Mouse (Mus musculus): Measurements from ENCODE around the gene Cyb5d1. TPM values are rescaled to one million over a fixed set of nuclear protein-coding genes. Genes with fewer than 3 reads are reported as not detected.

The Cyb5d1 gene
- total and polyA plus RNA-seq, 3 experiments: 19.9 to 32.1 (median 27.9) TPM

GRCm38 (mm10) chr11:69390400-69391034 is 4.9 kb downstream of the Cyb5d1 start:
- DNase-seq: peak; percentile 44 to 46
- 55% methylated on average over 10 of the region's 10 CpGs for WGBS
- Histone ChIP-seq H3K4me1 (ENCODE audit: control insufficient read depth, insufficient read depth, low read length) (no peaks in the 10 kb centered on the region; the same call in 1 of the 2 replicates), H3K79me2 (replicated peaks; ENCODE audit: control insufficient read depth, insufficient read depth, low read length) (no peaks in the 10 kb centered on the region), H3K27ac (no peak overlapping the region), H3K36me3 (ENCODE audit: control insufficient read depth, insufficient read depth, low read length) (peaks cover 2% of the 10 kb centered on the region; the same call in 1 of the 2 replicates), H3K27me3 (ENCODE audit: control insufficient read depth, insufficient read depth, low read length) (no peaks in the 10 kb centered on the region), H3K4me3 (no peak overlapping the region), H3K9ac (ENCODE audit: low read depth, low read length) (no peak overlapping the region)
- TF ChIP-seq CTCF (IDR thresholded peaks at IDR 0.05) (peak; percentile 82), EP300 (IDR thresholded peaks at IDR 0.05; ENCODE audit: insufficient read depth, low read depth, low read length) (0 out of 2 replicates have a peak, but pooled peaks have one; percentile 11), POLR2A (IDR thresholded peaks at IDR 0.05; ENCODE audit: insufficient read depth, low read depth, low read length) (no peak)
- intact Hi-C loops (cut with DNase I): loop anchor here (1.0 kb wide), 2 partner anchors 121 to 132 kb away; no protein-coding TSS in a partner anchor

GRCm38 (mm10) chr11:69389531-69390399 is 5.7 kb downstream of the Cyb5d1 start:
- 61% methylated on average over 14 of the region's 14 CpGs for WGBS
- no peaks in the 10 kb centered on the region; the same call in 1 of the 2 replicates for H3K4me1 ChIP-seq (ENCODE audit: control insufficient read depth, insufficient read depth, low read length)
- H3K27ac ChIP-seq: no peak overlapping the region
- H3K4me3 ChIP-seq: no peak overlapping the region
- TF ChIP-seq EP300 (IDR thresholded peaks at IDR 0.05; ENCODE audit: insufficient read depth, low read depth, low read length): no peak
- TF ChIP-seq CTCF (IDR thresholded peaks at IDR 0.05): no peak
- no peak for TF ChIP-seq POLR2A (IDR thresholded peaks at IDR 0.05; ENCODE audit: insufficient read depth, low read depth, low read length)
- H3K36me3 ChIP-seq (ENCODE audit: control insufficient read depth, insufficient read depth, low read length): peaks cover 2% of the 10 kb centered on the region; the same call in 1 of the 2 replicates
- intact Hi-C loops (cut with DNase I): loop anchor here (1.0 to 5.0 kb wide), 3 partner anchors 67 to 131 kb away; partner anchors contain the start of genes Cntrob and Trappc1
- H3K9ac ChIP-seq (ENCODE audit: low read depth, low read length): no peak overlapping the region
- no peaks in the 10 kb centered on the region for H3K27me3 ChIP-seq (ENCODE audit: control insufficient read depth, insufficient read depth, low read length)
- peak; percentile 45 to 49 for DNase-seq
- no peaks in the 10 kb centered on the region for H3K79me2 ChIP-seq (replicated peaks; ENCODE audit: control insufficient read depth, insufficient read depth, low read length)

DNA sequence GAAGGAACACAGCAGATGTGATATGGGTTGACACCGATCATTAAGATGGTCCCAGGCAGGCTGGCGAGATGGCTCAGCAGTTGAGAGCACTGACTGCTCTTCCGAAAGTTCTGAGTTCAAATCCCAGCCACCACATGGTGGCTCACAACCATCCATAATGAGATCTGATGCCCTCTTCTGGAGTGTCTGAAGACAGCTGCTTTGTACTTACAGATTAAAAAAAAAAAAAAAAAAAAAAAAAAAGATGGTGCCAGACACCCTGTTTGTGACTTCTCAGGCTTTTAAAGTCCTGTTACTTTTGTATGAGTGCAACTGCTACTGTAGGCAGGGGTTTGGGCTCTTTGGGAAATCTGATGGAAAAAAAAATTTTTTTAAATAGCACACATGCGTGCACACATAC is 6.8 kb downstream of the Cyb5d1 start:
- TF ChIP-seq CTCF (IDR thresholded peaks at IDR 0.05) (peak; percentile 29; the same call in 1 of the 2 replicates), EP300 (IDR thresholded peaks at IDR 0.05; ENCODE audit: insufficient read depth, low read depth, low read length) (no peak)
- Histone ChIP-seq H3K4me1 (ENCODE audit: control insufficient read depth, insufficient read depth, low read length) (no peaks in the 10 kb centered on the region; the same call in 1 of the 2 replicates), H3K79me2 (replicated peaks; ENCODE audit: control insufficient read depth, insufficient read depth, low read length) (no peaks in the 10 kb centered on the region), H3K27ac (no peak overlapping the region), H3K9ac (ENCODE audit: low read depth, low read length) (no peak overlapping the region), H3K27me3 (ENCODE audit: control insufficient read depth, insufficient read depth, low read length) (no peaks in the 10 kb centered on the region), H3K36me3 (ENCODE audit: control insufficient read depth, insufficient read depth, low read length) (no peaks in the 10 kb centered on the region), H3K4me3 (no peak overlapping the region)
- intact Hi-C loops (cut with DNase I): loop anchor here (5.0 kb wide), 1 partner anchor 66 kb away; the partner anchor contains the start of genes Cntrob and Trappc1
- DNase-seq: no peak
- over 99% methylated on average over 4 of the region's 4 CpGs for WGBS

- intact Hi-C loops (cut with DNase I): loop anchor here (5.0 kb wide), 1 partner anchor 64 kb away; the partner anchor contains the start of genes Cntrob and Trappc1
- 71% methylated on average over 7 of the region's 7 CpGs for WGBS
- Histone ChIP-seq H3K4me3 (no peak overlapping the region), H3K79me2 (replicated peaks; ENCODE audit: control insufficient read depth, insufficient read depth, low read length) (no peaks in the 10 kb centered on the region), H3K36me3 (ENCODE audit: control insufficient read depth, insufficient read depth, low read length) (no peaks in the 10 kb centered on the region), H3K27me3 (ENCODE audit: control insufficient read depth, insufficient read depth, low read length) (no peaks in the 10 kb centered on the region), H3K9ac (ENCODE audit: low read depth, low read length) (no peak overlapping the region), H3K27ac (no peak overlapping the region), H3K4me1 (ENCODE audit: control insufficient read depth, insufficient read depth, low read length) (no peaks in the 10 kb centered on the region; the same call in 1 of the 2 replicates)
- TF ChIP-seq EP300 (IDR thresholded peaks at IDR 0.05; ENCODE audit: insufficient read depth, low read depth, low read length): no peak
- TF ChIP-seq CTCF (IDR thresholded peaks at IDR 0.05): no peak
- no peak for TF ChIP-seq POLR2A (IDR thresholded peaks at IDR 0.05; ENCODE audit: insufficient read depth, low read depth, low read length)
- no peak for DNase-seq
These were observed 8.7 kb downstream of the Cyb5d1 start for GRCm38 (mm10) chr11:69386758-69387157.

DNA sequence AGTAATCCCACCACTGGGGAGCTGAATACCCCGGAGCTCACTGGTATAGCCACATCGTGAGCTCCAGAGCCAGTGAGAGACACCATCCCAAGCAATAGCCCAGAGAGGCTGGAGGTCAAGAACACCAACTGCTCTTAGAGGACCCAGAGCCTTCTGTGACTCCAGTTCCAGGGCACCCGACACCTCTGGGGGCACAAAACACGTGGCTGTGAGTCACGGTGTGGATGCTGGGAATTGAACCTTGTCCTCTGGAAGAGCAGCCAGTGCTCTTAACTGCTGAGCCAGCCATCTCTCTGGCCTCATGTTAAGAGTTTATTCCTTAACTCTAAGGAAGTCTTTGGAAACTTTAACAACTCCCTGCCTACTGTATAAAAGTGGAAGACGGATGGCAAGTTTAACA is 10.5 kb downstream of the Cyb5d1 start:
- Histone ChIP-seq H3K79me2 (replicated peaks; ENCODE audit: control insufficient read depth, insufficient read depth, low read length) (no peaks in the 10 kb centered on the region), H3K4me3 (no peak overlapping the region), H3K36me3 (ENCODE audit: control insufficient read depth, insufficient read depth, low read length) (no peaks in the 10 kb centered on the region), H3K27ac (no peak overlapping the region), H3K27me3 (ENCODE audit: control insufficient read depth, insufficient read depth, low read length) (no peaks in the 10 kb centered on the region), H3K9ac (ENCODE audit: low read depth, low read length) (no peak overlapping the region), H3K4me1 (ENCODE audit: control insufficient read depth, insufficient read depth, low read length) (no peaks in the 10 kb centered on the region)
- WGBS: 87% methylated on average over 6 of the region's 6 CpGs
- no peak for DNase-seq
- intact Hi-C loops (cut with DNase I): loop anchor here (5.0 kb wide), 2 partner anchors 63 to 188 kb away; partner anchors contain the start of genes Alox8, Cntrob and Trappc1
- TF ChIP-seq CTCF (IDR thresholded peaks at IDR 0.05) (no peak), POLR2A (IDR thresholded peaks at IDR 0.05; ENCODE audit: insufficient read depth, low read depth, low read length) (no peak), EP300 (IDR thresholded peaks at IDR 0.05; ENCODE audit: insufficient read depth, low read depth, low read length) (no peak)

All from heart, adult 2 months (tissue).